Mouse (Mus musculus): ENCODE measurements around the gene Pramef25.
"Not testable (repeated sequence)": the region's sequence is repeated elsewhere in the genome, so short reads cannot be mapped to it uniquely, and the experiment has no call there.

DNA sequence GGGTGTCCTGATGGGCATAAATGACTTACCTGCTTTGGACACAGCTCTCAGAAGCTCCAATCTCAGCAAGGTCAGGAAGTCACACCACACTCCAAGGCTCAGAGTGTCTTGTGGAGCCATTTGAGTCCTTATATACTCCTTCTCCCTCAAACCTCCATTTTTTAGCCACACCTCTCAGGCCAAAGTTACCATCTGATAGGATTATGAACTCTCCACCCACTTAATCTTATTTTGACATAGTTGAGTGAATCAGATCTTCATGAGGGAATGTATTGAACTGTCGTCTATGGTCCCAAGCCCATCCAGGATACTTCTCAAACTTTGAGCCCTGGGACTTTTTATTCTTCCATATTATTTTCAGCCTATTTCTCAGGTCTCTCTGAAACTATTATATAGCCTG, 50.5 kb downstream of the Pramef25 start, which contains the start of gene Pramef6:
- TF ChIP-seq CTCF (IDR thresholded peaks at IDR 0.05; ENCODE audit: low read depth, low read length); GATA1 (IDR thresholded peaks at IDR 0.05; ENCODE audit: borderline replicate concordance, low read length); GATA2 (IDR thresholded peaks at IDR 0.05; ENCODE audit: borderline replicate concordance, low read depth, low read length): not testable (repeated sequence)

Data from G1E (cell line).